Mouse (Mus musculus) hematopoietic stem cell, adult 5-6 weeks (primary cell): ENCODE data around the gene Dnajb2. TPM values are rescaled to one million over a fixed set of nuclear protein-coding genes. Genes with fewer than 3 reads are reported as not detected.
A peak's percentile ranks its signal among the peaks of the same experiment; 100 is the strongest.

Experiments
- ATAC-seq, 2 experiments: fragments of 125-278 bp in 1 of 2; replicated peaks in 1 of 2; 2 replicates each; pipeline ENCODE4 v1.8.0; 2016 to 2017; ENCODE audit warnings: inconsistent platforms in 2 of 2, mild to moderate bottlenecking in 2 of 2, moderate number of reproducible peaks in 2 of 2, low read depth in 1 of 2, moderate TSS enrichment in 1 of 2; ENCODE audit not compliant: low FRiP score in 2 of 2, poor library complexity in 2 of 2, severe bottlenecking in 2 of 2, insufficient read depth in 1 of 2, low TSS enrichment in 1 of 2
- total RNA-seq: library from RNA; stranded (forward); fragments of 172-1452, 232-1000 nt; gene quantifications from 2 replicates; pipeline ENCODE4 v1.2.3, GENCODE M21; 2017

The Dnajb2 gene
- total RNA-seq, 1 experiment from 2014 or later = 12.5 TPM

DNA sequence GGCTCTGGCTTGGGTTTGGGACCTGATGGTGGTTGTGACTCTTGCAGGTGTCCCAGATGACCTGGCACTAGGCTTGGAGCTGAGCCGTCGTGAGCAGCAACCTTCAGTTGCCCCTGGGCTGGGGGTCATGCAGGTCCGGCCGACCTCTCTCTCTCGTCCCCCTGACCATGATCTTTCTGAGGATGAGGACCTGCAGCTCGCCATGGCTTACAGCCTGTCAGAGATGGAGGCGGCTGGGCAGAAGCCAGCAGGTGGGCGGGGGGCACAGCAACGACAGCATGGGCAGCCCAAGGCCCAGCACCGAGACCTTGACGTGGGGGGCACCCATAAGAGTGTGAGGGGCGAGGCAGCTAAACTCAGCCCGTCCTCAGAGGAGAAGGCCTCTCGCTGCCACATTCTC lies 7.2 kb downstream of the Dnajb2 start:
- ATAC-seq = no peak

DNA sequence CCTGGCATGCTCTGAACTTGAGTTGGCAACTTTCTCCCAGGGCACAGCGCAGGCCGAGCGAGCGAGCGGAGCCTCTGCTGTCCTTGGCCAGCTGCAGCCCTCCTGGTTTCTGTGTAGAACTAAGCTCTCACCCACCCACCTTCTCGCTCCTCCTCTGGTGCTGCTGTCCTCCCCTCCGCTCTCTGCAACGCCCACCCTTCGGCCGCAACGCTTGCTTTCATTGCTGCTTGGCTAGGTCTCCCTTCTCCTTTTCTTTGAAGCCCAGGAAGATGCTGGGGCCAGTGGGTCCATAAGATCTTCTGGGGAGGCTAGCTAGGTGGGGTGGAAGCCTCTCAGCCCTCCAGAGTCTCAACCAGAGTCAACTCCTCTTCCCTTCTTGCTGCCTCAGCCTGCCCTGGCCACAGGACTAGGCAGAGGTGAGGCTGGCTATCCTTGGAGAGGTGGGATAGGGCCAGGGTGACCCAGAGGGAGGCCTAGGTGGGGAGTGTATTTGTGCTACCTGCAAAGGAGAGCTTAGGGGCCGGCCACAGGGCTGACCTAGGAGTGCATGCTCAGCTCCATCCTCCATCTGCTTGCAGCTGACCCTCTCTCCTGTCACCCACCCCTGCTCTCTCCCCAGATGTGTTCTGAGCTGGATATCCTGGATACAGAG lies 8.1 kb downstream of the Dnajb2 start:
- ATAC-seq = no peak

GRCm38 (mm10) chr1:75244836-75245235 lies 8.6 kb downstream of the Dnajb2 start:
- ATAC-seq = peak; percentile 68 to 69

DNA sequence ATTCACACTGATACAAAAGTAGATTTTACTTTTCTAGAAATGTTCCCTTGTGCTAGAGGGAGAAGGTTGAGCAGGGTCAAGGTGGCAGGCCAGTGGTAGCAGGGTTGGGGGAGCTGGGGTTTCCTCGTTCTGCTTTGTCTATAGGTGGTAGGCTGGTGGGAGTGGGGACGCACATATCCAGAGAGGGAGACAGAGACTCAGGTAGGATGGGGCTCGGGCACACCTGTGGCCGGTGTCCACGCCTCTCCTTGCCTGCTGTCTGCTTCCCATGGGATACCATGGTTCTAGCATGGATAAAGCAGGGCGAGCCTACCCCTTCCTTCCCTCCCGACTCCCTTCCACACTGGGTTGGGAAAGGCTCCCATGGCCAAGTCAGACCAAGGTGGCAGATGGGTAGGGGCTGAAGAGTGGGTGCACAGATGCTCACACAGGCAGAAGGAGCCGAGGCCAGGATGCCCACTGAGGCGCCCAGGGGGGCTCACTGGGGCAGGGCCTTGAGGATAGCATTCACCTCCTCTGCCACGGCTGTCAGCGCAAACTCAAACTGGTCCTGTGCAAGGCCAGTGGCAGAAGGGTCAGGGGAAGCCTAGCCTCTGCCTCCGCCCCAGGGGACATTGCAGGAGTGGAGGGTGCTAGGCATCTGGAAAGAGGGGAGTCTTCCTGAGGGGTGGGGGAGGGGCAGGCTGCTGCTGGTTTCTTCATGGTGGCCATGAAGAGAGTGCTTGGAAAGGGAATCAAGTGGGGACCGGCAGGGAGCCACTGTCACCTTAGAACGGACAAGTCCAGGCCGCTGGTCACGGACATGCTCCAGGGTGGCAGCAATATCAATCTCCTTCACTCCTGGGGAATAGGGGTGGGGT lies 11.1 kb downstream of the Dnajb2 start:
- no peak for ATAC-seq

- no peak for ATAC-seq
These were observed 12.0 kb downstream of the Dnajb2 start for GRCm38 (mm10) chr1:75248041-75248772.

DNA sequence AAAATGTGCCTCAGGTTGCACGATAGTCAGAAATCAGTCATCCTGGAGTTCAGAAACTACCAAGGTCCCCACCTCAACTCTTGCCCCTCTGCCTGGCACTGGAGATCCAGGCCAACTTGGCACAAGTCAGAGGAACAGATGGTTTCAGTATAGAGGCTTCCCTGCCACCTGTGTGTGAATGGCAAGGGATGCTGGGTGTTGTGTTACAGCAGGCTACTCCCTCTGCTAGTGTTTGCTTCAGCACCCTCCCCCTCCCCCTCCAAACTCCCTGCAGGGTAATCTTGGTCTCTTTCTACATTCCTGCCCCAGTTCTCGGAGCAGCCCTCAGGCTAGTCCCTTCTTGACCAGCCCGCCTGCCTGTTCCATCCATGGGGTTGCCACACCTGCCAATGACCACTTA lies 14.3 kb downstream of the Dnajb2 start:
- ATAC-seq = no peak

- peak; percentile 81 to 86 for ATAC-seq
These were observed 15.1 kb downstream of the Dnajb2 start for GRCm38 (mm10) chr1:75251112-75251970.

GRCm38 (mm10) chr1:75252308-75252707 lies 16.1 kb downstream of the Dnajb2 start:
- no peak for ATAC-seq

DNA sequence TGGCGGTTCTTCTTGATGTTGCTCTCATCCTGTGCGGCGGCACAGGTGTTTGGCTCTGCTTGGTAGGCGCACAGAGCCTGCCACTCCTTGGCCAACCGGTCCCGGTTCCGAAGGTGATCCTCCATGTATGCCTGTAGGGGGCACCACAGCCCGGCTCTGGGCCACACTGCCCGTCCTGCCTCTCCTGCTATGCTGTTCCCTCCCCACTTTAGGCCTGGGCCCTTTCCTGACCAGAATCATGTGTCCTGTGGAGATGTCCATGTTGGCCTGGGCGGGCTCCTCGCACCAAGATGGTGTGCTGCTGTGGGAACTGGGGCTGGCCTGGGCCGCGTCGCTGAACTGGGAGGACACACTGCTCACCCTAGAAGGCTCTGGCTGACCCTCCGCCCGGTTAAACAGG lies 16.8 kb downstream of the Dnajb2 start:
- no peak for ATAC-seq

GRCm38 (mm10) chr1:75253849-75254624 lies 17.8 kb downstream of the Dnajb2 start:
- peak; percentile 53 to 65 for ATAC-seq

DNA sequence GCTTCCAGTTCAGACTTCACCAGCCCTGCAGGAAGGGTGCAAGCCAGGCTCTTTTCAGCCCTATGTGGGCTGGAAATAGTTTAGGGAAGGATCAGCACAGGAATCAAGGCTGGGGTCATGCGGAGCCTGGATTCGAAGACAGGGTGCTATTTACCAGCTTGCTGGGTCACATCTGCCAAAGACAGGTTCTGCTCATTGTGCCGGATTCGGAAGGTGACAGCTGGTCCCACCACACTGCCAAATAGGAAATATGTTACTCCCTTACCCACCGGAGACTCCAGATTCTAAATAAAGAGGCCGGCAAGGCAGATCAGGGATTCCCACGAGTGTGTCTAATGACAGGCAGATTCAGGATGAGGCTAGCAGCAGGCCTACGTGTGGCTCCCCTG lies 18.4 kb downstream of the Dnajb2 start:
- ATAC-seq = no peak

GRCm38 (mm10) chr1:75255516-75256046 lies 19.4 kb downstream of the Dnajb2 start:
- no peak for ATAC-seq

DNA sequence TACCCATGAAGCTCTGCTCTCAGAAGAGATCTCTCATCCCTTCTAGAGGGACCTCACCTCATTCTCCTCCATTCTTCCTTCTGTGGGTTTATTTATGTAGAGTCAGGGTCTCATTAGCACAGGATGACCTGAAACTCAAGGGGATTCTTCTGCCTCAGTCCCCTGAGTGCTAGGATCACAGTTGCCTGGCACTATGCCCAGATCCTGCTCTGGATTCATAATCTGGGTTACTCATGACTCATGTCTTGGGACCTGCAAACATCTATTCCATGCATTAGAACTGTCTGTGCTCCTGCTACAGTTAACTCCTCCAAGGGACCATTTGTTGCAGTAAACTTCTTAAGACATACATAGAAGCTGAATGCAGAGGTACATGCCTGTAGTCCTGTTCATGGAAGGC lies 25.1 kb downstream of the Dnajb2 start:
- ATAC-seq = no peak

GRCm38 (mm10) chr1:75262969-75263951 lies 27.1 kb downstream of the Dnajb2 start:
- peak; percentile 56 to 67; a peak in 3 of 4 replicates for ATAC-seq

DNA sequence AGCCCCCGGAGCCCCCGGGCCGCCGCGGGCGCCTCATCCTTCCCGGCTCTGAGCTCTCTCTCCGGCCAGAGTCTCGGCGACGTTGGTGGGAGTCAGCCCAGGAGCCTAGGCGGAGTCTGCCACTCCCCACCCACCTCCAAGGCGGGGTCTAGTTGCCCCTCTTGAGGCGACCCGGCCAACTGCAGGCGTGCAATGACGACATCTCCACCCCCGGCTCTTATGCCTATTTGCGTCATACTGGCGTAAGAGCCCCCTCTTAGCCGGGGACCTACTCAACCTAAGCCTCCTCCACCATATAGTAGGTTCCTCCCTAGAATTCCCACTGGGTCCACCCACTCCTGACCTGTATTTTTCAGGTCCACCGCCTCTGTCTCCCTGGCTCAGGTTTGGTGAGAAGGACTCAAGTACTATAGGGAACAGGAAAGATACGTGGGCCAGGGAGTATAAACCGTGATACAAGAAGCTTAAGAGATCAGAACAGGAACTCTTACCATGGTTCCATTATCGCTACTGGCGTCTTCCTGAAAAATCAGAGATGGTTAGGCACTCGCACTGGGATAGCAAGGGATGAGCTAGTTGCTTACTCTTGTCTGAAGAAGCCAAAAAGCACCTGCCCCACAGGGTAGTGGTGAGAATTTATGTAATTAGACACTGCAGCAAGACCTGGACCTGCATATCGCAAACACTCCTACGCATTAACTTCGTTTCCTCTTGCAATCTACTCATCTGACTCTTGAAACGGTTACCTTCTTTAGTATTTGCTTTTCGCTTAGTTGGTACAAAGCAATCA lies 28.1 kb downstream of the Dnajb2 start, which contains the start of gene Ptprn:
Gene Ptprn (minus strand): TSS at position 412 of the 790 bp plus-strand sequence.
- ATAC-seq = no peak
